Mouse (Mus musculus) bone marrow, adult 2 months (tissue): Measurements from ENCODE around the gene Wars.

ENCODE experiments used
- CTCF ChIP-seq: fragments of 200-500 bp; IDR thresholded peaks from 2 replicates; pipeline ENCODE4 v1.5.1; 2011; ENCODE audit warnings: low read length, control low read depth; ENCODE audit not compliant: control insufficient read depth, insufficient read depth
- POLR2A ChIP-seq: fragments of 200-500 bp; IDR thresholded peaks from 2 replicates; pipeline ENCODE4 v1.6.1; 2011; ENCODE audit warnings: low read depth, mild to moderate bottlenecking, control low read depth, low read length, borderline replicate concordance; ENCODE audit not compliant: control insufficient read depth

GRCm38 (mm10) chr12:108830358-108830757 lies 63.6 kb downstream of the Wars start:
- TF ChIP-seq POLR2A (no peak), CTCF (no peak)
